In genomic region chr17:17438576-17439191, GRCm38 (mm10) we compare ENCODE assay signal across 24 mouse cellular contexts. TPM values are rescaled to one million over a fixed set of nuclear protein-coding genes. Genes with fewer than 3 reads are reported as not detected.
A peak's percentile ranks its signal among the peaks of the same experiment; 100 is the strongest.
DNase-seq lines count a peak whose midpoint lies in the region; ATAC-seq lines count a peak whose summit lies in the region.
"Had no signal": no experiment of that assay in that cellular context is flagged by ENCODE, and none has a peak within 500 bp of the region (broad histone marks: within the 10 kb centered on the region; RNA-seq: fewer than 3 reads in every experiment).

No protein-coding gene starts in this region.

- no peak for DNase-seq in heart, postnatal 4 days
- peak; percentile 68 for DNase-seq in embryo, embryonic 10 days (ENCODE audit: low spot score)
- peak; percentile 68 for DNase-seq in embryonic facial prominence, embryonic 10.5 days (ENCODE audit: low spot score)
- no peak for DNase-seq in right cerebral cortex, postnatal 14 days
- no peak for DNase-seq in lung, adult 18-20 months
- DNase-seq: adrenal gland, postnatal 36 days; cerebellum, adult 2 months; cerebellum, postnatal 36 days; heart, adult 2 months; kidney, adult 2 months; kidney, postnatal 10 days; liver, postnatal 0 days; right cerebral cortex, adult 18-20 months; thymus, postnatal 25 days had no signal

- 0 out of 2 replicates have a peak, but pooled peaks cover 4% of the 10 kb centered on the region for H3K4me1 ChIP-seq in heart, embryonic 11.5 days (ENCODE audit: control insufficient read depth, insufficient read depth, low read length)
- peaks cover 22% of the 10 kb centered on the region for H3K4me1 ChIP-seq in embryonic facial prominence, embryonic 10.5 days
- peaks cover 33% of the 10 kb centered on the region for H3K4me1 ChIP-seq in limb, embryonic 12.5 days (replicated peaks)
- H3K4me1 ChIP-seq: hindbrain, embryonic 12.5 days; megakaryocyte, embryonic 14.5 days had no signal

- H3K4me3 ChIP-seq in heart, embryonic 11.5 days (ENCODE audit: low read depth, low read length) = no peak overlapping the region
- H3K4me3 ChIP-seq in embryonic facial prominence, embryonic 10.5 days = no peak overlapping the region
- H3K4me3 ChIP-seq in limb, embryonic 12.5 days (replicated peaks) = no peak overlapping the region
- H3K4me3 ChIP-seq: forebrain, embryonic 10.5 days; heart, adult 2 months; hindbrain, embryonic 12.5 days; megakaryocyte, embryonic 14.5 days had no signal

- H3K4me2 ChIP-seq in heart, embryonic 11.5 days = no peak overlapping the region
- no peak overlapping the region for H3K4me2 ChIP-seq in limb, embryonic 12.5 days
- H3K4me2 ChIP-seq: hindbrain, embryonic 12.5 days had no signal

- H3K9ac ChIP-seq in heart, embryonic 11.5 days (ENCODE audit: low read depth, low read length) = no peak overlapping the region
- H3K9ac ChIP-seq in limb, embryonic 12.5 days (replicated peaks) = no peak overlapping the region
- H3K9ac ChIP-seq: hindbrain, embryonic 12.5 days; liver, postnatal 0 days had no signal

- H3K9me3 ChIP-seq in heart, embryonic 11.5 days (replicated peaks; ENCODE audit: control insufficient read depth, low read length) = no peaks in the 10 kb centered on the region
- no peaks in the 10 kb centered on the region for H3K9me3 ChIP-seq in embryonic facial prominence, embryonic 10.5 days
- H3K9me3 ChIP-seq in limb, embryonic 12.5 days = no peaks in the 10 kb centered on the region
- H3K9me3 ChIP-seq: forebrain, embryonic 10.5 days; hindbrain, embryonic 12.5 days; megakaryocyte, embryonic 14.5 days had no signal

- H3K36me3 ChIP-seq in heart, embryonic 11.5 days (ENCODE audit: control insufficient read depth, insufficient read depth, low read length) = no peaks in the 10 kb centered on the region
- peaks cover 3% of the 10 kb centered on the region; the same call in 1 of the 2 replicates for H3K36me3 ChIP-seq in embryonic facial prominence, embryonic 10.5 days (replicated peaks)
- H3K36me3 ChIP-seq in limb, embryonic 12.5 days = no peaks in the 10 kb centered on the region
- H3K36me3 ChIP-seq: hindbrain, embryonic 12.5 days had no signal

- H3K27me3 ChIP-seq in heart, embryonic 11.5 days (ENCODE audit: control insufficient read depth, insufficient read depth, low read length) = no peaks in the 10 kb centered on the region
- no peaks in the 10 kb centered on the region for H3K27me3 ChIP-seq in embryonic facial prominence, embryonic 10.5 days (replicated peaks; ENCODE audit: low read depth, poor library complexity, severe bottlenecking)
- no peaks in the 10 kb centered on the region for H3K27me3 ChIP-seq in limb, embryonic 12.5 days
- H3K27me3 ChIP-seq: CH12.LX; hindbrain, embryonic 12.5 days; megakaryocyte, embryonic 14.5 days had no signal

- peak overlapping the region; percentile 37; the same call in 1 of the 2 replicates for H3K27ac ChIP-seq in heart, embryonic 11.5 days (ENCODE audit: low read depth, low read length)
- H3K27ac ChIP-seq in embryonic facial prominence, embryonic 10.5 days (replicated peaks) = peak overlapping the region; percentile 30; the same call in 1 of the 2 replicates
- H3K27ac ChIP-seq in limb, embryonic 12.5 days = peak overlapping the region; percentile 80
- H3K27ac ChIP-seq: forebrain, embryonic 10.5 days; heart, adult 2 months; hindbrain, embryonic 12.5 days had no signal

- ATAC-seq in heart, embryonic 11.5 days (replicated peaks; ENCODE audit: insufficient number of reproducible peaks, low FRiP score, low TSS enrichment) = peak; percentile 73
- ATAC-seq in limb, embryonic 12.5 days (ENCODE audit: insufficient number of reproducible peaks, insufficient read depth, low FRiP score, low TSS enrichment, low read depth) = peak; percentile 93
- no peak for ATAC-seq in CD4-positive, CD25-positive, alpha-beta regulatory T cell, adult 4 months
- ATAC-seq: inflammation-experienced regulatory T-cells, adult 6 months; liver, postnatal 0 days had no signal

RNA-seq across cellular contexts. Expression of gene Lix1, which starts 36.2 kb away (rescaled TPM):
- 5.3 and 6.1 TPM in 2 replicates for polyA plus RNA-seq in heart, embryonic 11.5 days (2014; fragmentation: Nextera tagmentation; extraction: Ambion mirVana)
- 1 to 10 TPM; 5.2 to 5.8 TPM for total RNA-seq in heart, postnatal 4 days (2021)
- polyA plus RNA-seq in embryonic facial prominence, embryonic 10.5 days (2016; fragmentation: Nextera tagmentation; extraction: Ambion mirVana) = 74.4 and 83.9 TPM in 2 replicates
- 35.1 and 38.9 TPM in 2 replicates for polyA plus RNA-seq in limb, embryonic 12.5 days (2016; fragmentation: Nextera tagmentation; extraction: Ambion mirVana)
- under 1 TPM; 0.30 to 0.32 TPM for polyA plus RNA-seq in CD4-positive, CD25-positive, alpha-beta regulatory T cell, adult 4 months (2017; shearing (Covaris generic))
- total RNA-seq: MEL; monocyte, adult 5-6 weeks had no signal

Comparison
In these comparisons a context has a peak if more than half of its experiments do, and no peak if none do; other contexts are left out.
1. H3K27ac ChIP-seq: peak in every context shown above with its lines; median percentile 80 in limb, embryonic 12.5 days; 37 in heart, embryonic 11.5 days; 30 in embryonic facial prominence, embryonic 10.5 days.
2. DNase-seq: peak in embryo, embryonic 10 days (single experiment) and embryonic facial prominence, embryonic 10.5 days (single experiment); none in heart, postnatal 4 days (single experiment), right cerebral cortex, postnatal 14 days (single experiment) and lung, adult 18-20 months (0 of 2).